Mouse (Mus musculus) heart, postnatal 10 days (tissue): ENCODE data around the gene Ssu72. TPM values are rescaled to one million over a fixed set of nuclear protein-coding genes. Genes with fewer than 3 reads are reported as not detected.
"Not testable (repeated sequence)": the region's sequence is repeated elsewhere in the genome, so short reads cannot be mapped to it uniquely, and the experiment has no call there.

ENCODE experiments used
- DNase-seq, 2 experiments: peaks; one replicate each; pipeline ENCODE4 v3.0.0; 2021
- intact Hi-C: fragments of 180-260 bp; cut with DNase I; formaldehyde crosslinking; loops from one replicate; pipeline ENCODE4 v1.15.1; 2025
- total RNA-seq, 2 experiments: library from RNA; stranded (reverse); gene quantifications; 2 replicates each; pipeline ENCODE4 v1.2.3; 2021

Ssu72 gene
- 10 to 100 TPM; 58.3 to 59.2 TPM for total RNA-seq

GRCm38 (mm10) chr4:155704721-155705591 is at the start of gene Ssu72:
Ssu72 (plus strand) TSS chr4:155704800.
- intact Hi-C loops: loop anchor here (5.0 to 10.0 kb wide), 2 partner anchors 83 to 220 kb away; partner anchors contain the start of gene Cdk11b
- DNase-seq: peak; percentile 97

DNA sequence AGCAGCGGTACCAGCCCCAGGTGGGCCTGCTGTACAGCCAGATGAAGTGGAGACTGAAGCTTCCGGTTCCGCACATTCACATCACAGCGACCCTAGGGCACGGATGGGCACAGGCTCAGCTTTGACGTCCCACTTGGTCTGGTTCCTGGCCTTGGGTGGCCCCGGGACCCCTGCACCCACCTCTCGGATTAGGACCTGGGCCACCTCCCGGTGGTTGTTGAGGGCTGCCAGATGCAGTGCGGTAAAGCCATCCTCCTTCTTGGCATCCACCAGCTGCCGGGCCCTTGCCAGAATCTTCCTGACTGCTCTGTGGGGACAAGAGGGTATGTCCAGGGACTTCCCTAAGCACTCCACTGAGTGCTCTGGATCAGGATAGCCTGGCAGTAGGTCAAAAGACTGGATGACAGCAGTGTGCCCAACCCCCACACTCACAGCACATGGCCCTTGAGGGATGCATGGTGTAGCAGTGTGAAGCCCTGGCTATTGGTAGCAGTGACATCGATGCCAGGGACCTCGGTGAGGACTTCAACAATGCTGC is 48.3 kb upstream of the Ssu72 start:
- no peak for DNase-seq
- intact Hi-C loops: no loop called here

DNA sequence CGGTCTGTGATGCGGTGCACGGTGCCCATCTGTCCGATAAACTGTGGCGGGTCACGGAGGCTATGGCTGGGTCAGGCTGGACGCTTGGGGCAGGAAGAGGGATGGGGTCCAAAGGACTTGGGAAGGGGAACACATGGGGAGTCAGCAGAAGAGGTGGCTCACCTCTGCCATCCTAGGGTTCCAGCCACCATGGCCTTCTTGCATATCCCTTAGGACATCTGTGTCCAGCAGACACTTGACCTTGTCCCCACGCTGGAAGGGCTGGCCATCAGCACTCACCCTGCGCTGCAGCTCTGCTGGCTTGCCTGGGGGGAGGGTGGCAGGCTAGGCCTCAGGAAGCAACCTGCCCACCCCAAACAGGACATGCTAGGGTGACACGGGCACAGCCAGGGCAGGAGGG is 45.6 kb upstream of the Ssu72 start:
- intact Hi-C loops: no loop called here
- DNase-seq: no peak

GRCm38 (mm10) chr4:155660641-155661040 is 44.0 kb upstream of the Ssu72 start:
- no peak for DNase-seq
- intact Hi-C loops: no loop called here

DNA sequence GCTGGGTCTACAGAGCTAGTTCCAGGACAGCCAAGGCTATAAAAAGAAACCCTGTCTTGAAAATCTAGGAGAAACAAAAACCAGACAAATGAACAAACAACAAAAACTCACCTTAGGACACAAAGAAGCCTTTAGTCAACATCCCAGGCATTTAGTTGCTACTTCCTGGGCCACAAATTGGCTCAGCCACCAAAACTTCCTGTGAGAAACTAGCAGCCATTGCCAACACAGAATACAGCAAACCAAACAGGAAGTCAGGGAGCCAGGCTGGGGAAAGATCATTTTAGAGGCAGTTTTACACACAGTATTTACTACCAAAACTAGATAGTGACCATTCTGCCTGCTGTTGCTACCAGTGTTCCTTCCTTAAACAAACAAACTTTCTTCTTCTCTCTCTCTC is 37.7 kb upstream of the Ssu72 start:
- no peak for DNase-seq
- intact Hi-C loops: no loop called here

- DNase-seq: peak; percentile 98
- intact Hi-C loops: no loop called here
These were observed 35.7 kb upstream of the Ssu72 start, which contains the start of gene Mib2 for GRCm38 (mm10) chr4:155668689-155669597. Mib2 (minus strand) TSS chr4:155669198.

DNA sequence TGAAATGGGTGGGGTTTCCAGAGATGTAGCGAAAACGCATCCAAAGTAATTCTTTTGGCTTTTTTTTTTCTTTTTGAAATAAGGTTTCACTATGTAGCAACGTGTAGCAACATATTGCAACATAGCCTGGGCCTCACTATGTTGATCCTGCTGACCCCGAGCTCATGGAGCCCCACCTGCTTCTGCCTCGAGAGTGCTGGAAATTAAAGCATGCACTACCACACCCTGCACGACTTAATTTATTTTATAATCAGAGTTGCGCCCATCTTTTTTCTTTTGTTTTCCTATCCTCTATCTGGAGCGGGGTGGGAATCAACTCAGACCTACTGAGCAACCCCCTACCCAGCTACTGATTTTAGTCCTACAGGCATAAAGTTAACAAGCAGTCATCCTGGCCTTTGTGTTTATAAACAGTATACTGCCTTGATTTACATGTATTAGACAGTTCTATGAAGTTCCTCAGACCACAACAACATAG is 35.0 kb upstream of the Ssu72 start:
- DNase-seq: no peak
- intact Hi-C loops: loop anchor here (1.0 kb wide), 1 partner anchor 19 kb away; no protein-coding TSS in a partner anchor

- not testable (repeated sequence) for DNase-seq
- intact Hi-C loops: loop anchor here (1.0 kb wide), 1 partner anchor 18 kb away; no protein-coding TSS in a partner anchor
These were observed 34.4 kb upstream of the Ssu72 start for GRCm38 (mm10) chr4:155670236-155670635.

DNA sequence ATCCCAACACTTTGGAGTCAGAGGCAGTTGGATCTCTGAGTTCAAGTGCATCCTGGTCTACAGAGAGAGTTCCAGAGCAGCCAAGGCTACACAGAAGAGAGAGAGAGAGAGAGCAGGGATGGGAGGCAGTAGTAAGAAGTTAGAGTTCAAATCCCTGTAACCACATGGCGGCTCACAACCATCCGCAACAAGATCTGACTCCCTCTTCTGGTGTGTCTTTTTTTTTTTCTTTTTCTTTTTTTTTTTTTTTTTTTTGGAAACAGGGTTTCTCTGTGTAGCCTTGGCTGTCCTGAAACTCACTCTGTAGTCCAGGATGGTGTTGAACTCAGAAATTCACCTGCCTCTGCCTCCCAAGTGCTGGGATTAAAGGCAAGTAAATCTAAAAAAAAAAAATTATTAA is 32.5 kb upstream of the Ssu72 start:
- intact Hi-C loops: no loop called here

GRCm38 (mm10) chr4:155675991-155676390 is 28.6 kb upstream of the Ssu72 start:
- DNase-seq: peak in 1 of 2 experiments; percentile 46
- intact Hi-C loops: no loop called here

More for the DNA sequence above, 32.5 kb upstream of the Ssu72 start:
- no peak for DNase-seq

- DNase-seq, intact Hi-C loops: not testable (repeated sequence)
These were observed 20.8 kb upstream of the Ssu72 start for GRCm38 (mm10) chr4:155683670-155684277.

DNA sequence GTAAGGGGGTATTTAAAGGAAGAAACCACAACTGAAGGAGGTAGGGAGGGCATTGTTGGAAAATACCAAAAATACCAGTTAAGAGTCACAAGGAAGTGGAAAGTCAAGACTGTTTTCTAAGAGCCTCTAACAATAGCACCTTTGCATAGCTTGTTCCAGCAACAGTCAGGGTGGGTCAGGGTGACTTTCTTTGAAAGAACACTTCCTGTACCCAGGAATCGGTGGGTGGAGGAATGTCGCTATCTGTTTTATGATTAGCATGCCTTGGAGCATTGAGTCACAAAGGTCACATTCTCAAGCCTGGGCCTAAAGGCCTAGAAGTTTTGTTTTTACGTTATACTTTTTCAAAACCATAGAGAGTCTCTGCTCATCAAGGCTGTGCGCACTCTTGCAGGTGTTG is 16.8 kb upstream of the Ssu72 start:
- not testable (repeated sequence) for DNase-seq
- intact Hi-C loops: loop anchor here (1.0 kb wide), 1 partner anchor 17 kb away; no protein-coding TSS in a partner anchor

- no peak for DNase-seq
- intact Hi-C loops: no loop called here
These were observed 13.8 kb upstream of the Ssu72 start for GRCm38 (mm10) chr4:155690571-155691375.

DNA sequence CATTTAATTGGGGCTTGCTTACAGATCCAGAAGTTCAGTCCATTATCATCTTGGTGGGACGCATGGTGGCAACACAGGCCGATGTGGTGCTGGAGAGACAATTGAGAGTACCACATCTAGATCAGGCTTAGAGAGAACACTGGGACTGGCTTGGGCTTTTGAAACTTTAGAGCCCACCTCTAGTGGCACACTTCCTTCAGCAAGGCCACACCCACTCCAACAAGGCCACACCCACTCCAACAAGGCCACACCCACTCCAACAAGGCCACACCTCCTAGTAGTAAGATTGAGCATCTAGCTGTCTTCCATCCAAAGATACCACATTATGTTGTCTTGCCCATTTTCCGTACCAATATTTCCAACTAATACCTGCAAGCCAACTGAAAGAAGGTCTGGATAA is 12.2 kb upstream of the Ssu72 start:
- no peak for DNase-seq
- intact Hi-C loops: no loop called here

- intact Hi-C loops: no loop called here
- DNase-seq: peak; percentile 60 to 73
These were observed 10.5 kb upstream of the Ssu72 start, which contains the start of gene Fndc10 for GRCm38 (mm10) chr4:155694111-155694481. Fndc10 (plus strand) TSS chr4:155694342.

DNA sequence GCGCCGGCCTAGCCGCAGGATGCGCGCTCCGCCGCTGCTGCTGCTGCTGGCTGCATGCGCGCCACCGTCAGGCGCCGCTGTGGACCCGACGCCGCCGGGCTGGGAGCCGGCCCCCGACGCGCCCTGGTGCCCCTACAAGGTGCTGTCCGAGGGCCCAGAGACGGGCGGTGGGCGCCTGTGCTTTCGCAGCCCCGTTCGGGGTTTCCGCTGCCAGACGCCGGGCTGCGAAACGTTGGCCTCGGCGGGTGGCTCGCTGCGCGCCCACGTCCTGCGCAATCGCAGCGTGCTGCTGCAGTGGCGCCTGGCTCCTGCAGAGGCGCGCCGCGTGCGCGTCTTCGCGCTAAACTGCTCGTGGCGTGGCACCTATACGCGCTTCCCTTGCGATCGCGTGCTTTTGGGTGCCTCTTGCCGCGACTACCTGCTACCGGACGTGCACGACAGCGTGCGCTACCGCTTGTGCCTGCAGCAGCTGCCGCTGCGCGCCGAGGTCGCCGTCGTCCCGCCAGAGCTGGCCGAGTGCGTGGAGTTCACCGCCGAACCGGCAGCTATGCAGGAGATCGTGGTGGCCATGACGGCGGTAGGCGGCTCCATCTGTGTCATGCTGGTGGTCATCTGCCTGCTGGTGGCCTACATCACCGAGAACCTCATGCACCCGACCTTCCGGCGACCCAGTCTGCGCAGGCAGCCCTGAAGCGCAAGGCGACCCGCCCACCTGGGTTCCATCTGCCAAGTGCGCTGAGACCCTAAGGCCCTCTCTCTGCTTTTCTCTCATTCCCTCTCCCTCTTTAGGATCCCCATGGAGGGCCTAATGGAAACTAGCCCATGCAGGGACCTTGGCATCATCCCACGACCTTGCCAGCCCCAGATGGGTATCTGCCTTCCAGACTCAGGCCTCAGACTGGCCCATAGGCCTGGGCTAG is 9.9 kb upstream of the Ssu72 start:
- peak; percentile 73 to 74 for DNase-seq
- intact Hi-C loops: no loop called here

- intact Hi-C loops: no loop called here
- no peak for DNase-seq
These were observed 9.0 kb upstream of the Ssu72 start for GRCm38 (mm10) chr4:155695531-155696062.
